In the genomic region with DNA sequence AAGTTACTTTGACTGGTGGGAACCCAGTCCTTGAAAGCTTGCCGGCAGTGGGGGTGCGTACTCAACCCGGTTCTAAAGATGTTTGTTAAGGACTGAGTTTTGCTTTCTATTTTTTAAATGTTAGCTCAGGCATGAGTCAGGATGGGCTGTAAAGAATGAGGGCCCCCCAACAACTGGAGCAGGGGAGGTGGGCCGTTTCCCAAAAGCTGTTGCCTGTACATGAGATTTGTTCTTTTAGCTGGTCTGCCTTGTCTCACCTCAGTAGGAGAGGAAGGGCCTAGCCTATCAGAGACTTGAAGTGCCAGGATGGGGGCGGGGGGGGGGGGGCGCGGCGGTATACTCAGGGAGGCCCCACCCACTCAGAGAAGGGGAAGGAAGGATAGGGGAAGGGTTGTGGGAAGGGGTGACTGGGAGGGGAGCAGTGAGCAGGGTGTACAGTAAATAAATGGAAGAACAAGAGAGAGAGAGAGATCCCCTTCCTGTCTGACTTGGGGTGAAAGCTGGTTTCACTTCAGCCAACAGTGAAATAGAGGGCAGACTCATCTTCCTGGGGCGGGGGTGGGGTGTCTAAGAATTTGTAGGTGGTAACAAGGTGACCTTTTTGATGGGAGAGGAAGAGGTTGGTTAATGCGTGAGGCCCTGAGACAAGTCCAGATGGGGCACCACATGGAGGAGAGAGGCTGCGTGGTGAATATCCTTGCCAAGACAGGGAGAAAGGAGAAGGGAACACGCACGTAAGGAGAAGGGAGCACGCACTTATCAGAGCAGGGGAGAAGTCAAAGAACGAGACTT, we compare ENCODE assay signal across 15 mouse cellular contexts.
DNase-seq lines count a peak whose midpoint lies in the region; ATAC-seq and TF ChIP-seq lines count a peak whose summit lies in the region.
"Had no signal": no experiment of that assay in that cellular context is flagged by ENCODE, and none has a peak within 500 bp of the region (broad histone marks: within the 10 kb centered on the region; RNA-seq: fewer than 3 reads in every experiment).

No protein-coding gene starts in this region.

- no peak for DNase-seq in heart, postnatal 0 days (ENCODE audit: low spot score)
- no peak for DNase-seq in heart, postnatal 25 days (ENCODE audit: low spot score)
- DNase-seq in CD4-positive, CD25-positive, alpha-beta regulatory T cell, adult 2 months (ENCODE audit: low read depth, low spot score): peak; percentile 73
- DNase-seq in naive thymus-derived CD4-positive, alpha-beta T cell, adult 2 months (ENCODE audit: low read depth): peak; percentile 67
- DNase-seq in right cerebral cortex, postnatal 10 days (ENCODE audit: low spot score in 2 of 2): no peak
- DNase-seq in kidney, adult 8-10 months: no peak
- DNase-seq: adrenal gland, postnatal 10 days; cerebellum, postnatal 14 days; gastrocnemius, postnatal 14 days; kidney, postnatal 14 days; right cerebral cortex, postnatal 14 days had no signal

- no peak overlapping the region for H3K27ac ChIP-seq in heart, postnatal 0 days (ENCODE audit: low read depth)
- H3K27ac ChIP-seq: embryonic facial prominence, embryonic 12.5 days; forebrain, embryonic 13.5 days; limb, embryonic 12.5 days had no signal

- no peaks in the 10 kb centered on the region for H3K27me3 ChIP-seq in heart, postnatal 0 days (ENCODE audit: control insufficient read depth, insufficient read depth, low read length)
- H3K27me3 ChIP-seq: embryonic facial prominence, embryonic 12.5 days; forebrain, embryonic 13.5 days; limb, embryonic 12.5 days had no signal

- H3K4me3 ChIP-seq in heart, postnatal 0 days (ENCODE audit: low read depth, low read length): no peak overlapping the region
- H3K4me3 ChIP-seq: embryonic facial prominence, embryonic 12.5 days; forebrain, embryonic 13.5 days; limb, embryonic 12.5 days had no signal

- TF ChIP-seq EP300 in heart, postnatal 0 days (IDR thresholded peaks at IDR 0.05; ENCODE audit: low read depth): no peak

- intact Hi-C loops in heart, postnatal 25 days (cut with DNase I): no loop called here

- no peak for TF ChIP-seq CTCF in heart, postnatal 0 days (IDR thresholded peaks at IDR 0.05; ENCODE audit: low read depth)

- H3K4me2 ChIP-seq in heart, postnatal 0 days (ENCODE audit: low read depth, low read length): no peak overlapping the region
- H3K4me2 ChIP-seq: embryonic facial prominence, embryonic 12.5 days; forebrain, embryonic 13.5 days; limb, embryonic 12.5 days had no signal

- 0 out of 2 replicates have a peak, but pooled peaks have one; percentile 17 for ATAC-seq in heart, postnatal 0 days (ENCODE audit: insufficient read depth, low read depth)
- ATAC-seq in activated CD4-positive, CD25-positive, alpha-beta regulatory T cell, adult 4 months: peak; percentile 88
- ATAC-seq: forebrain, embryonic 13.5 days had no signal

- WGBS in heart, postnatal 0 days: 64% methylated on average over 11 of the region's 15 CpGs

- H3K4me1 ChIP-seq in heart, postnatal 0 days (ENCODE audit: control insufficient read depth, insufficient read depth): peaks cover 5% of the 10 kb centered on the region; the same call in 1 of the 2 replicates

- H3K9ac ChIP-seq in heart, postnatal 0 days (replicated peaks; ENCODE audit: low read depth, low read length): no peak overlapping the region
- H3K9ac ChIP-seq: embryonic facial prominence, embryonic 12.5 days; forebrain, embryonic 13.5 days; limb, embryonic 12.5 days had no signal

- H3K36me3 ChIP-seq in heart, postnatal 0 days (replicated peaks; ENCODE audit: control insufficient read depth, insufficient read depth, low read length): no peaks in the 10 kb centered on the region
- H3K36me3 ChIP-seq: embryonic facial prominence, embryonic 12.5 days; limb, embryonic 12.5 days had no signal

- no peaks in the 10 kb centered on the region for H3K9me3 ChIP-seq in heart, postnatal 0 days (replicated peaks; ENCODE audit: control insufficient read depth, low read length)
- H3K9me3 ChIP-seq: embryonic facial prominence, embryonic 12.5 days; forebrain, embryonic 13.5 days; limb, embryonic 12.5 days had no signal

Comparison
In these comparisons a context has a peak if more than half of its experiments do, and no peak if none do; other contexts are left out.
1. DNase-seq: peak in CD4-positive, CD25-positive, alpha-beta regulatory T cell, adult 2 months (single experiment) and naive thymus-derived CD4-positive, alpha-beta T cell, adult 2 months (single experiment); none in heart, postnatal 0 days (single experiment), heart, postnatal 25 days (single experiment), right cerebral cortex, postnatal 10 days (0 of 2) and kidney, adult 8-10 months (0 of 2).